Mouse (Mus musculus) E14TG2a.4 (cell line): ENCODE results near the gene Cacng1.

Experiments
- H3K27me3 ChIP-seq: 2 replicates; pipeline ENCODE4 v1.6.1; 2014; ENCODE audit warnings: low read length, control low read depth; ENCODE audit not compliant: insufficient read depth
- H3K36me3 ChIP-seq: 2 replicates; pipeline ENCODE4 v1.6.1; 2014; ENCODE audit warnings: low read length, control low read depth; ENCODE audit not compliant: insufficient read depth
- H3K4me1 ChIP-seq: replicated peaks from 2 replicates; pipeline ENCODE4 v1.6.1; 2014; ENCODE audit warnings: low read depth, low read length, control low read depth
- H3K4me3 ChIP-seq: replicated peaks from 2 replicates; pipeline ENCODE4 v1.5.1; 2014; ENCODE audit warnings: mild to moderate bottlenecking, low read length
- H3K9me3 ChIP-seq: 2 replicates; pipeline ENCODE4 v1.6.1; 2014; ENCODE audit warnings: low read length, control low read depth
- CTCF ChIP-seq: conservative IDR thresholded peaks from 2 replicates; pipeline ENCODE4 v1.5.1; 2014; ENCODE audit warnings: low read length
- NANOG ChIP-seq: IDR thresholded peaks from 2 replicates; pipeline ENCODE4 v1.6.1; 2014; ENCODE audit warnings: borderline replicate concordance, low read length, mixed read lengths
- POU5F1 ChIP-seq: IDR thresholded peaks from 2 replicates; pipeline ENCODE4 v1.6.1; 2014; ENCODE audit warnings: low read length, borderline replicate concordance

Cacng1 gene

DNA sequence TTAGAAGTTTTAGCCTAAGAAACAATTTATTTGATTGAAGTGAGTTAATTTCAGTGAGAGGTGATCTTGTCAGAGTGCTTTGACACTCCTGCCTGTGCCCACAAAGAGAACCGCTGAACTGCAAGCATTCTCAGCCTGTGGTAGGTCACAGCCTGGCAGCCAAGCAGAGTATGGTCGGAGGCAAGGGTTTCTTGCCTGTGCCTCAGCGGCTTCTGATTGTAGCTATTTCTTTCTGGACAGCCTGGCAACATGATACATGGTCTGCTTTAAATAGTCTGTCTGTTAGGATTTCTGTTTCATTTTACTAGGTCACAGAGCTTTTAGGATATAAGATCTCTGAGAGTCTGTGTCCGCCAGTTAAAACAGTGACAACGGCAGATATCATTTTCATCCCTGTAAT, 53.7 kb downstream of the Cacng1 start:
- TF ChIP-seq CTCF (no peak), NANOG (no peak)
- Histone ChIP-seq H3K4me1 (peaks cover 4% of the 10 kb centered on the region; the same call in 1 of the 2 replicates), H3K9me3 (no peaks in the 10 kb centered on the region), H3K36me3 (peaks cover 89% of the 10 kb centered on the region), H3K27me3 (no peaks in the 10 kb centered on the region), H3K4me3 (no peak overlapping the region)

DNA sequence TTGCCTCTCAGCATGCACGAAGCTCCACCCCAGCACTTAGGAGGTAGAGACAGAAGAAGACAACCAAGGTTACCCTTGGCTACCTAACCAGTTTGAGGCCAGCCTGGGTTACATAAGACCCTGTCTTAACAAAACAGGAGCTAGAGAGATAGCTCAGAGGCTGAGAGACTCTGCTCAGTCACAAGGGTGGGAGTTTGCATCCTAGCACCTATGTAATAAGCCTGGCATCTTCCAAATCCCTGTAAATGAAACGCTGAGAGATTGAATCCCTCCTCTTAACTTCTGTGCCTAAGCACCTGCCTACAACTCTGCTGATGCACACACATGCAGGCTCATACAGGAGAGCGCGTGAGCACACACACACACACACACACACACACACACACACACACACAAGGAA, 55.9 kb downstream of the Cacng1 start:
- Histone ChIP-seq H3K36me3 (peaks cover 89% of the 10 kb centered on the region), H3K27me3 (no peaks in the 10 kb centered on the region), H3K4me3 (no peak overlapping the region), H3K4me1 (0 out of 2 replicates have a peak, but pooled peaks cover 4% of the 10 kb centered on the region), H3K9me3 (no peaks in the 10 kb centered on the region)
- TF ChIP-seq NANOG, result no peak
- no peak for TF ChIP-seq CTCF
- TF ChIP-seq POU5F1, result no peak

DNA sequence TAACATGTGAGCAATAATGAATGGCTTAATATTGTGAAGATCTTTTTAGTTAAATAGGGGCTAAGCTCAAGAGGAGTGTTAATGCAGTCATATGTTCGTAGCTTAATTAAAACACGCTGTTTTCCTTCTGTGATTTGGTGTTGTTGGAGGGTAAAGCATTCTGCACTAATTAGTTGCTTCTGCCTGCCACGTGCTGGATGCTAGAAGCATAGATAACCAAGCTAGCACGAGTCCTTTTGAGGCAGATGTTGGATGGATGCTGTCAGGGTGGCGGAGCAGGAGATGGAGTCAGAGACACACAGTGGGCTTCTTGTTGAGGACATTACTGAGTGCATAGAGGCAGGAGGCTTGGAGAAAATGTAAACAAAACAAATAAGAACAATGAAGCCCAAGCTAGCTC, 59.2 kb downstream of the Cacng1 start:
- TF ChIP-seq POU5F1 (no peak), CTCF (no peak), NANOG (no peak)
- Histone ChIP-seq H3K36me3 (peaks cover 84% of the 10 kb centered on the region), H3K4me1 (no peaks in the 10 kb centered on the region), H3K27me3 (no peaks in the 10 kb centered on the region), H3K4me3 (no peak overlapping the region), H3K9me3 (no peaks in the 10 kb centered on the region)

DNA sequence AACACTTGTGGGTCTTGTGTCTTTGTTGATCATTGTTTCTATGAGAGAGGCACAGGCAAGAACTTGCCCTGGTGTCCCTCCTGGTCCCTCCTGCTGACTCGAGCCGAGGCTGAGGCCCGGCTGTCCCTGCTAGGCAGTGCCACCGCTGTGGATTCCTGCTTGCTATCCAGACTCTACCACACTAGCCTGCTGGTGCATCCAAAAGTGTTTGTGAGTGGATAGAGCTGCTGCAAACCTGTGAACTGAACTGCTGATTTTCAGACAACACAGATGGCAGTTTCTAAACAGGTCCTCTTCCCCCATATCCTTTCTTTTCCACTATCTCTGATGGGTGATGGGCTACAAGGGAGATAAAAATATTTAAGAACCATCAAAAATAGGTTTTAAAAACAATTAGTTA, 60.8 kb downstream of the Cacng1 start:
- H3K4me1 ChIP-seq, result no peaks in the 10 kb centered on the region
- no peaks in the 10 kb centered on the region for H3K9me3 ChIP-seq
- H3K36me3 ChIP-seq, result peaks cover 83% of the 10 kb centered on the region
- H3K27me3 ChIP-seq, result no peaks in the 10 kb centered on the region
- TF ChIP-seq NANOG, result no peak
- TF ChIP-seq POU5F1, result no peak
- no peak for TF ChIP-seq CTCF
- H3K4me3 ChIP-seq, result no peak overlapping the region
